Mouse (Mus musculus) lung, postnatal 0 days (tissue): ENCODE measurements around the gene Dlg2. TPM values are rescaled to one million over a fixed set of nuclear protein-coding genes. Genes with fewer than 3 reads are reported as not detected.

Experiments
- ATAC-seq: fragments of 200-750 bp; cut with Nextera tagmentation; 2 replicates; pipeline ENCODE4 v1.8.0; 2017; ENCODE audit warnings: moderate library complexity
- DNase-seq: peaks from one replicate; pipeline ENCODE4 v3.0.0-alpha.2; 2016; ENCODE audit warnings: low spot score
- H3K27ac ChIP-seq: fragments of 300-500 bp; sonication (generic); 2 replicates; pipeline ENCODE4 v1.5.1; 2014; ENCODE audit warnings: antibody characterized with exemption, mild to moderate bottlenecking, low read length, mixed read lengths
- H3K27me3 ChIP-seq: fragments of 300-500 bp; sonication (generic); replicated peaks from 2 replicates; pipeline ENCODE4 v1.6.1; 2014; ENCODE audit warnings: low read length, mixed read lengths; ENCODE audit not compliant: insufficient read depth
- H3K36me3 ChIP-seq: fragments of 300-500 bp; sonication (generic); 2 replicates; pipeline ENCODE4 v1.6.1; 2014; ENCODE audit warnings: low read length, mixed read lengths; ENCODE audit not compliant: insufficient read depth
- H3K4me1 ChIP-seq: fragments of 300-500 bp; sonication (generic); 2 replicates; pipeline ENCODE4 v1.6.1; 2014; ENCODE audit warnings: antibody characterized with exemption, low read depth, low read length, mixed read lengths; ENCODE audit not compliant: insufficient read depth
- H3K4me2 ChIP-seq: fragments of 300-500 bp; sonication (generic); replicated peaks from 2 replicates; pipeline ENCODE4 v1.6.1; 2014; ENCODE audit warnings: low read depth, mild to moderate bottlenecking, low read length, moderate library complexity, mixed read lengths
- H3K4me3 ChIP-seq: fragments of 300-500 bp; sonication (generic); 2 replicates; pipeline ENCODE4 v1.5.1; 2014; ENCODE audit warnings: low read depth, low read length
- H3K9ac ChIP-seq: fragments of 300-500 bp; sonication (generic); replicated peaks from 2 replicates; pipeline ENCODE4 v1.6.1; 2014; ENCODE audit warnings: low read depth, mild to moderate bottlenecking
- H3K9me3 ChIP-seq: fragments of 300-500 bp; sonication (generic); 2 replicates; pipeline ENCODE4 v1.6.1; 2016; ENCODE audit warnings: low read length, mixed read lengths
- CTCF ChIP-seq: IDR thresholded peaks from 2 replicates; pipeline ENCODE4 v1.5.1; 2016; ENCODE audit warnings: antibody characterized with exemption, mild to moderate bottlenecking
- EP300 ChIP-seq: IDR thresholded peaks from 2 replicates; pipeline ENCODE4 v1.6.1; 2016; ENCODE audit warnings: antibody characterized with exemption, mild to moderate bottlenecking, control low read depth
- WGBS: fragments of 180-500 bp; shearing (Covaris S2); extraction: QIAGEN DNeasy Blood & Tissue Kit; methylation state at CpG from one replicate; pipeline ENCODE4 v1.1.7; 2014; 5-methylcytosine and 5-hydroxymethylcytosine counted together
- polyA plus RNA-seq: library from polyadenylated mRNA; unstranded; fragments of >200 nt; fragmentation: Nextera tagmentation; extraction: Ambion mirVana; gene quantifications from 2 replicates; pipeline ENCODE4 v1.2.1, GENCODE M21; 2015

Gene Dlg2
- polyA plus RNA-seq, 1 experiment from 2014 or later = 0.43 TPM

DNA sequence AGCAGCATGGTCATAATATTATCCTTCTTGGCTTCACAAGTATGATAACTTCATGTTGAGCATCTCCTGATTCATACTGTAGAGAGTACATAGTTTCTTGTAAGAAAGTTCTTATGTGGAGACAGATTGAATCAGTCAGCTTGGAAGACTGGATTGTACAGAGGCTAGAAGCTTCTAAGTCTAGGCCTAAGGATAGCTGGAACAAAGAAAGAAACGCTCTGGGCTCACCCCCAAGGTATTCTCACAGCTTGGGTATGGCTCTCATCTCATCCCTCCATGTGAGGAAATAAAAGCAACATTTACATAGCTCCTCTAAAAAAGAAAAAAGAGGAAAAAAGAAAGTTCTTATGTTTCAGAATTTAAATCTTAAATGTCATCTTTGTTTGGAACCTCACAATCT is 1466.8 kb downstream of the Dlg2 start:
- no peak overlapping the region for H3K4me3 ChIP-seq
- no peaks in the 10 kb centered on the region for H3K27me3 ChIP-seq
- no peak for TF ChIP-seq CTCF
- TF ChIP-seq EP300 = no peak
- H3K4me2 ChIP-seq = no peak overlapping the region
- no peak for DNase-seq
- 85% methylated on average over 1 of the region's 1 CpGs for WGBS
- no peak overlapping the region for H3K9ac ChIP-seq
- no peak overlapping the region for H3K27ac ChIP-seq
- no peaks in the 10 kb centered on the region for H3K9me3 ChIP-seq
- H3K36me3 ChIP-seq = no peaks in the 10 kb centered on the region
- H3K4me1 ChIP-seq = no peaks in the 10 kb centered on the region
- no peak for ATAC-seq

- Histone ChIP-seq H3K27ac (no peak overlapping the region), H3K9me3 (no peaks in the 10 kb centered on the region), H3K27me3 (no peaks in the 10 kb centered on the region), H3K36me3 (no peaks in the 10 kb centered on the region), H3K4me1 (no peaks in the 10 kb centered on the region), H3K4me3 (no peak overlapping the region), H3K9ac (no peak overlapping the region), H3K4me2 (no peak overlapping the region)
- TF ChIP-seq EP300 (no peak), CTCF (no peak)
- ATAC-seq = no peak
- no peak for DNase-seq
- 89% methylated on average over 1 of the region's 1 CpGs for WGBS
Observed at GRCm38 (mm10) chr7:91955584-91955983, 1479.1 kb downstream of the Dlg2 start.

DNA sequence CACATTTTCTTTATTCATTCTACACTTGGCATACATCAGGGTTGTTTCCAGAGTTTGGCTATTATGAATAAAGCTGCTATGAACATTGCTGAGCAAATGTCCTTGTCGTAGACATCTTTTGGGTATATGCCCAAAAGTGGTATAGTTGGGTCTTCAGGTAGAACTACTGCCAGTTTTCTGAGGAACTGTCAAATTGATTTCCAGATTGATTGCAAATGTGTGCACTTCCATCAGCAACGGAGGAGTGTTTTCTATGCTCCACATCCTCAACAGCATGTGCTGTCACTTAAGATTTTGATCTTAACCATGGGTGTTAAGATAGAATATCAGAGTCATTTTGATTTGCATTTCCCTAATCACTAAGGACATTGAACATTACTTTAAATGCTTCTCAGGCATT is 1486.5 kb downstream of the Dlg2 start:
- DNase-seq (no peak), ATAC-seq (no peak)
- WGBS = 85% methylated on average over 2 of the region's 2 CpGs
- Histone ChIP-seq H3K4me1 (no peaks in the 10 kb centered on the region), H3K27me3 (no peaks in the 10 kb centered on the region), H3K4me2 (no peak overlapping the region), H3K9me3 (no peaks in the 10 kb centered on the region), H3K36me3 (no peaks in the 10 kb centered on the region), H3K4me3 (no peak overlapping the region), H3K27ac (no peak overlapping the region), H3K9ac (no peak overlapping the region)
- TF ChIP-seq CTCF (no peak), EP300 (no peak)

GRCm38 (mm10) chr7:91972970-91973369 is 1496.5 kb downstream of the Dlg2 start:
- Histone ChIP-seq H3K4me3 (no peak overlapping the region), H3K27ac (no peak overlapping the region), H3K9me3 (no peaks in the 10 kb centered on the region), H3K4me2 (no peak overlapping the region), H3K27me3 (no peaks in the 10 kb centered on the region), H3K4me1 (no peaks in the 10 kb centered on the region), H3K9ac (no peak overlapping the region), H3K36me3 (no peaks in the 10 kb centered on the region)
- DNase-seq = peak; percentile 69
- 38% methylated on average over 1 of the region's 1 CpGs for WGBS
- TF ChIP-seq EP300 (peak; percentile 73), CTCF (no peak)
- ATAC-seq = peak; percentile 80

- 78% methylated on average over 5 of the region's 5 CpGs for WGBS
Observed at GRCm38 (mm10) chr7:92003769-92004455, 1527.4 kb downstream of the Dlg2 start.

GRCm38 (mm10) chr7:92005681-92006425 is 1529.4 kb downstream of the Dlg2 start:
- Histone ChIP-seq H3K9me3 (no peaks in the 10 kb centered on the region), H3K9ac (no peak overlapping the region), H3K4me1 (no peaks in the 10 kb centered on the region), H3K27me3 (no peaks in the 10 kb centered on the region), H3K27ac (no peak overlapping the region), H3K4me2 (no peak overlapping the region), H3K4me3 (no peak overlapping the region), H3K36me3 (no peaks in the 10 kb centered on the region)
- ATAC-seq = no peak
- TF ChIP-seq EP300 (no peak), CTCF (no peak)
- 71% methylated on average over 4 of the region's 4 CpGs for WGBS
- no peak for DNase-seq

More at GRCm38 (mm10) chr7:92003769-92004455, 1527.4 kb downstream of the Dlg2 start:
- Histone ChIP-seq H3K9ac (no peak overlapping the region), H3K27ac (no peak overlapping the region), H3K4me1 (no peaks in the 10 kb centered on the region), H3K4me2 (no peak overlapping the region), H3K9me3 (no peaks in the 10 kb centered on the region), H3K36me3 (no peaks in the 10 kb centered on the region), H3K27me3 (no peaks in the 10 kb centered on the region), H3K4me3 (no peak overlapping the region)
- ATAC-seq (no peak), DNase-seq (no peak)
- TF ChIP-seq EP300 = no peak
- no peak for TF ChIP-seq CTCF
